Mouse (Mus musculus) ovary, adult 10 weeks (tissue): ENCODE data around the gene E130218I03Rik. TPM values are rescaled to one million over a fixed set of nuclear protein-coding genes. Genes with fewer than 3 reads are reported as not detected.

Experiments used
- polyA plus RNA-seq: library from polyadenylated mRNA; stranded (reverse); fragments of 350-450 nt; fragmentation: Illumina TruSeq; extraction: RNeasy Lipid Tissue Mini Kit (QIAGEN cat#74804); gene quantifications from one replicate; pipeline ENCODE4 v1.2.3, GENCODE M21; 2014

The E130218I03Rik gene
- polyA plus RNA-seq, result not detected

DNA sequence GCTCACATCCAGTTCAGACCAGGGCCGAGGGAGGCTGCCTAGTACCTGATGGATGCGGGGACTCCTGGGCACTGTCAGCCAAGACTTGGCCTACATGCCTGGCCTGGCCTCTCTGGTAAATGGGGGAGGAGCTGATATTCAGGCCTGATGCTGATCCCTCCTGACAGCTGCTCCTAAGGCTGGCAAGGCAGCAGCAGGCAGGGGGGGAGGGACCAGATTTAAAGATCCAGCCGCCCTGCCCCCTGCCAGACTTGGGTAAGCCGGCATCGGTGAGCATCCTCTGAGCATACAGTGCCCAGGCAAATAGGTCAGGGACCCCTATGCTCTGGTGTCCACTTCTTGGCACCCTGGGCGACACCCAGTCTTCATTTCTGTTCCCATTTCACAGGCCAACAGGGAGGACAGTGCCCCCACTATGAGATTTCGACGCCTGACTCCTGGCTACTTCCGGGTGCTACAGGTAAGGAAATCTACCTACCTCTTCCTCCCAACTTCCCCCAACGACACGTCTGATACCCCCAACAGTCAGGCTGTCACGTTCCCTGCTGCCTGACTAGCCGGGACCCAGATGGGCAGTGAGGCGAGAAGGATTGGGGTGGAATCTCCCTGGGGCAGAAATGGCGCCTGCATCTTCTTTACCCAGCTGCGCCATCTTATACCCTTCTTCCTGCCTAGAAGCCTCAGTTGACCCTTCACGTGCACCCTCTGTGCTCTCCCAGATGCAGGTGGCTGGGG is at the start of gene E130218I03Rik:
Gene E130218I03Rik (plus strand): TSS at position 147 of the 735 bp plus-strand sequence.

DNA sequence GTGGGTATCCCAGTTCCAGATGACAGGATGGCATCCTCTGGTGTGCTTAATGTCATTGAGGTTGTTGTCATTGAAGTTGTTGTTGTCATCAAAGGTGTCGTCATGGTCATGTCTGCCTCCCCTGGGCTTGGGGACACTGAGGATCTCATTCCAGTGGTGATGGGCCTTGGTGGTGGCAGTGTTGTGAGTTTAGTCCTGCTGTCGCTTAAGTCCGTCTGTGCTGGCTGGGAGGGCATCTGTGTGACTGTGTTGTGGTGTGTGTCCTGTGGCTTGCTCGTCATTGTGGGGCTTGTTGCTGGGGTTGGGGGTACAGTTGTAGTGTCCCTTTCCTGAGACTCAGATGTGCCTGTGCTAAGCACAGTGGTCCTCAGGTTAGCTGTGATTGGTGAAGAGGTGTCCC is 40.6 kb upstream of the E130218I03Rik start, which contains the start of gene Gm7534:
Gene Gm7534 (minus strand): TSS at position 101 of the 400 bp plus-strand sequence.

DNA sequence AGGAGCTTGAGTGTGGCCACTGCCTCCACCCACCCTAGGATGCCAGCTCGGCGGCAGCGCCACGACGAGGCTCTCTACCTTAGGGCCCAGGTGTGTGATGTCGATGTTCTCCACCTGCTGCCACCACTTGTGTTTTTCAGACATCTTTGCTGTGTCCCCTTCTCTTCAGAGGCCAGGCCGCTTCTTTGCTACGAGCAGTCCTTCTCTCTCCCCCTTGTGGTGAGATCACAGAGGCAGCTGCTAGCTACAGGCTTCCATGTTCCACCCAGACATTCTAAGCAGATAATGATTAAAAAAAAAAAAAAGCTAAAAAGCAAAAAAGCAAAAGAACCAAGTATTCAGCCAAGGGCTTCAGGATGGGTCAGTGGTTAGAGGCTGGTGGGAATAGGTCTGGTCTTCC is 16.3 kb upstream of the E130218I03Rik start, which contains the start of gene Catsper4:
Gene Catsper4 (minus strand): TSS at position 190 of the 400 bp plus-strand sequence.

DNA sequence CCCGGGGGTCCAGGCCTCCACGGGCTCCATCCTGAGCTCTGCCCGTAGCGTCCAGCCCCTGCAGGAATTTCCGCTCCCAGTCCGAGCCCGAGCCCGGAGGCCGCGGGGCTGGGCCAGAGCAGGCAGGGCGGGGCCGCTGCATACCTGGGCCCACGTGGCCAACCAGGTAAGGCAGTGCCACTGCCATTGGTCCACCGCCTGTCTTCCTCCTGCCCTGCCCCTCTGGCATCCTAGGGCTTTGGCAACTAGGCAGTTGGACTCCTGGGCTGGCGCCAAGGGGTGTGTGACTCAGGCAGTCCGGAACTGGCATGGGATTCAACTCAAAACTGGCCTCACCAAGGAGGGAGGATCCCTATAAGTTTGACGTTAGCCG is 5.2 kb upstream of the E130218I03Rik start, which contains the start of gene Cnksr1:
Gene Cnksr1 (minus strand): TSS at position 121 of the 373 bp plus-strand sequence.

DNA sequence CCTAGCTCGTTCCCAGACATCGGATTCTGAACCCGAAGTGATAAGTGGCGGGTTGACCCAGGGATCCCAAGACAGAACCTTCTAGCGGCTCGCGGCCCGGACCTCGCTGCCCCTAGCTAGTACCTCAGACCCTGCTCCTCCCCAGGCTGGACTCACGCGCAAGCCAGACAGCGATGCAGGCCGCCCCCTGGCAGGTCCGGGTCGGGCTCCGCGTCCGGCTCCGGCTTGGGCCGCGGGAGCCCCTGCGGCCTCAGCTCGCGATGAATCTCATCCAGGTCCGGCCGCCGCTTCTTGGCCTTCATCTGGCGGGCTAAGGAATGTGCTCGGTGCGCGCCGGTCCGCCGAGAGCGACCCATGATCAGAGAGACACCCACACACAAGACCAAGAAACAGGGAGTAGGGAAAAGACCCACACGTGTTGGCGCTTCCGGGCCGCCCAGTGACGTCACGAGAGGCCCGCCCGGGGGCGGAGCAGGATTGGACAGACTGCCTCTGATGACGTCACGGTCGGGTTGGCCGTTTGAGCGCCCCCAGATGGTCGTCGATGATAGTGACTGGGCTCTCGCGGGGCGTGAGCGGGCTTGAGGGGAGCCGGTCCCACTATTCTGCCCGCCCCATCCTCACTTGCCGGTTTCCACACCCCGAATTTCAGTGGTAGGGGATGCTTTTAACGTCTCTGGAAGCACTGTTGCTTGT is 1.8 kb downstream of the E130218I03Rik start, which contains the start of gene Zfp593:
Gene Zfp593 (minus strand): TSS at position 445 of the 696 bp plus-strand sequence.

DNA sequence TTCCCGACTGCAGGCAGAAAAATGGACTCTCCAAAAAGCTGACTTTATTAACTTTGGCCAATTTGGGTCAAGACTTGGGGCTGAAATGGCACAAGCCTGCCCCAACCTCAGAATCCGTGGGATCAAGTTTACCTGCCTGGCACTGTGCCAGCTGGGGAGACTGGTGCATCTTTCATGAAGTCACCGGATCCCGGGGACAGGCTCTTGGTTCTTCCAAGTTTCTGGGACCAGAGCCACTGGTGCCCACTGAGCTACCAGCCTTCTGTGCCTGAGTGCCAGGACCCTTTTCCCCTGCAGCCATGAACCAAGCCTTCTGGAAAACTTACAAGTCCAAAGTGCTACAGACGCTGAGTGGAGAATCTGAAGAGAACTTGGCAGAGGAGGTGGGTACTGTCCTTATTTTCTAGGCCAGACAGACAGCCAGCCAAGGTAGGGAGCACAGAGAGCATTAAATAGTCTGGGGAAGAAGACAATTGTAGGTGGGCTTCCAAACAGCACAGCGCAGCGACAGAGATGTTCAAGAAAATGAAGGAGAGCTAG is 3.3 kb downstream of the E130218I03Rik start, which contains the start of gene Gm30191:
Gene Gm30191 (plus strand): TSS at position 217 of the 540 bp plus-strand sequence.

DNA sequence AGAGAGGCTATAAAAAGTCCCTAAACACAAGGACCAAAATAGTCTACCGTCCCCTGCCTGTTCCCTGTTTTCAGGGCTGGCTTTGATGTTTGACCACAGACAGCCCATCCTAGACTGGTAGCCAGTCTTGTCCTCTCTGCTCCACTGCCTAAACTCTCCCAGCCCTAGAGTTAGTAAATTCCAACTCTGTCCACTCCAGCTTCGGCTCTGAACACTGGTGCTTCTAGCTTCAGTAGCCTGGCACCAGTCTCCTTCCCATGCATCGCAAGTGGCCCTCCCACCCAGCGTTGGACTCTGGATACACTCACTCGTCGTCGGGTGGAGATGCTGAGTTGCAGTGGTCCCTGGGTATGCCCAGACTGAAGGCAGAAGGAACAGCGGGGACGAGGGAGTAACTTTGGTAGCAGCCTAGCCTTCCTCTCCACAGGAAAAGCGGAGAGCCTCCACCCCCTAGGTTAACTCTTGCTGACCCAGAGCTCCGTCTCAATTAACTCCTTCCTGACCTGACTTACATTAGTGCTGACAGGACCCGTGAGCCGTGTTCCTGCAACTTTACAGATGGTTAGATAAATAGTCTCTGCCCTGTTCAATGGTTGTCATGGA is 10.4 kb downstream of the E130218I03Rik start, which contains the start of gene Grrp1:
Gene Grrp1 (minus strand): TSS at position 385 of the 603 bp plus-strand sequence.

DNA sequence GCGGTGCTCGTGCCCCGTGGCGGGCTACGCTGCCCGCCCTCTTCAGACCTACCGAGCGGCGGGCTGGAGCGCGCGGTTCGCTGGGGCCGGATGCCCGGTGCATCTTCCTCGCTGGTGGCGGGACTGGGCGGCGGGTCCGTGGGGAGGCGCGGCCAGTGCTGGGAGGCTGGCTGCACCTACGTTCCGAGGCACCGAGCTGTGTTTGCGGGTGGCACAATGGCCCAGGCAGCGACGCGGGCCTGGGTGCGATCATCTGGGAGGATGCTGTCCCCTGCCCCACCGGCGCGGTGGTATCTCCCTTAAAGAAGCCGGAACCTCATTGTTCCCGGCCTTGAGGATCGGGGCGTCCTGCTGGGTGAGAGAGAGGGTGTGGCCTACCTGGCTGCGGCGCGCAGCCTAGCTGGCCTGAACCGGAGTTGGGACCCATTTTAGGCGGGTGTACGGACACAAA is 44.1 kb downstream of the E130218I03Rik start, which contains the start of gene Pdik1l:
Gene Pdik1l (minus strand): TSS at position 321 of the 451 bp plus-strand sequence.

Other genes starting within 250 kb of the E130218I03Rik start
- 20.6 TPM for gene Dhdds, start 242.7 kb upstream of the E130218I03Rik start, polyA plus RNA-seq
- gene Lin28a, start 224.8 kb upstream of the E130218I03Rik start, polyA plus RNA-seq, result 1.3 TPM
- not detected for gene Zfp683, start 189.8 kb upstream of the E130218I03Rik start, polyA plus RNA-seq
- not detected for gene Crybg2, start 182.8 kb upstream of the E130218I03Rik start, polyA plus RNA-seq
- 44.5 TPM for gene Cd52, start 148.6 kb upstream of the E130218I03Rik start, polyA plus RNA-seq
- not detected for gene Ubxn11, start 141.1 kb upstream of the E130218I03Rik start, polyA plus RNA-seq
- gene Sh3bgrl3, start 114.9 kb upstream of the E130218I03Rik start, polyA plus RNA-seq, result not detected
- 6.6 TPM for gene Cep85, start 56.5 kb upstream of the E130218I03Rik start, polyA plus RNA-seq
- gene Gm7534, start 40.7 kb upstream of the E130218I03Rik start, polyA plus RNA-seq, result not detected
- not detected for gene Catsper4, start 16.3 kb upstream of the E130218I03Rik start, polyA plus RNA-seq
- not detected for gene Cnksr1, start 5.3 kb upstream of the E130218I03Rik start, polyA plus RNA-seq
- gene Zfp593, start 1.9 kb downstream of the E130218I03Rik start, polyA plus RNA-seq, result 0.46 TPM
- gene Gm30191, start 3.3 kb downstream of the E130218I03Rik start, polyA plus RNA-seq, result not detected
- not detected for gene Grrp1, start 10.4 kb downstream of the E130218I03Rik start, polyA plus RNA-seq
- 37.5 TPM for gene Pdik1l, start 44.2 kb downstream of the E130218I03Rik start, polyA plus RNA-seq
- not detected for gene Trim63, start 71.5 kb downstream of the E130218I03Rik start, polyA plus RNA-seq
- gene Slc30a2, start 99.5 kb downstream of the E130218I03Rik start, polyA plus RNA-seq, result 6.9 TPM
- not detected for gene Extl1, start 140.2 kb downstream of the E130218I03Rik start, polyA plus RNA-seq
- gene Pafah2, start 152.7 kb downstream of the E130218I03Rik start, polyA plus RNA-seq, result 3.7 TPM
- 210 TPM for gene Stmn1, start 224.7 kb downstream of the E130218I03Rik start, polyA plus RNA-seq